Mouse (Mus musculus) hindbrain, embryonic 13.5 days (tissue): ENCODE results near the gene Cd55. TPM values are rescaled to one million over a fixed set of nuclear protein-coding genes. Genes with fewer than 3 reads are reported as not detected.
"Not testable (repeated sequence)": the region's sequence is repeated elsewhere in the genome, so short reads cannot be mapped to it uniquely, and the experiment has no call there.

Source experiments
- ATAC-seq: fragments of 200-750 bp; cut with Nextera tagmentation; 2 replicates; pipeline ENCODE4 v1.8.0; 2017; ENCODE audit warnings: moderate TSS enrichment; ENCODE audit not compliant: low FRiP score
- H3K27ac ChIP-seq: fragments of 300-500 bp; sonication (generic); 2 replicates; pipeline ENCODE4 v1.5.1; 2015; ENCODE audit warnings: inconsistent platforms, mild to moderate bottlenecking, moderate library complexity
- H3K27me3 ChIP-seq: fragments of 300-500 bp; sonication (generic); 2 replicates; pipeline ENCODE4 v1.6.1; 2015; ENCODE audit warnings: mild to moderate bottlenecking, inconsistent platforms
- H3K36me3 ChIP-seq: fragments of 300-500 bp; sonication (generic); 2 replicates; pipeline ENCODE4 v1.6.1; 2015; ENCODE audit warnings: mild to moderate bottlenecking, inconsistent platforms
- H3K4me1 ChIP-seq: fragments of 300-500 bp; sonication (generic); replicated peaks from 2 replicates; pipeline ENCODE4 v1.6.1; 2015; ENCODE audit warnings: inconsistent platforms
- H3K4me2 ChIP-seq: fragments of 300-500 bp; sonication (generic); 2 replicates; pipeline ENCODE4 v1.6.1; 2015; ENCODE audit warnings: inconsistent platforms, mild to moderate bottlenecking, moderate library complexity
- H3K4me3 ChIP-seq: fragments of 300-500 bp; sonication (generic); 2 replicates; pipeline ENCODE4 v1.5.1; 2015; ENCODE audit warnings: mild to moderate bottlenecking, inconsistent platforms
- H3K9ac ChIP-seq: fragments of 300-500 bp; sonication (generic); 2 replicates; pipeline ENCODE4 v1.6.1; 2015; ENCODE audit warnings: mild to moderate bottlenecking, inconsistent platforms
- H3K9me3 ChIP-seq: fragments of 300-500 bp; sonication (generic); 2 replicates; pipeline ENCODE4 v1.6.1; 2016; ENCODE audit warnings: inconsistent platforms
- WGBS: fragments of 180-500 bp; shearing (Covaris S2); methylation state at CpG from one replicate; pipeline ENCODE4 v1.1.7; 2015; 5-methylcytosine and 5-hydroxymethylcytosine counted together
- polyA plus RNA-seq: library from polyadenylated mRNA; unstranded; fragments of >200 nt; fragmentation: Nextera tagmentation; extraction: Ambion mirVana; gene quantifications from 2 replicates; pipeline ENCODE4 v1.2.1, GENCODE M21; 2015

The Cd55 gene
- polyA plus RNA-seq, 1 experiment from 2014 or later, result 7.1 TPM

- Histone ChIP-seq H3K36me3 (no peaks in the 10 kb centered on the region), H3K9ac (no peak overlapping the region), H3K4me1 (no peaks in the 10 kb centered on the region), H3K27me3 (no peaks in the 10 kb centered on the region), H3K9me3 (no peaks in the 10 kb centered on the region), H3K4me2 (no peak overlapping the region), H3K4me3 (no peak overlapping the region), H3K27ac (no peak overlapping the region)
- no peak for ATAC-seq
- WGBS, result 30% methylated on average over 1 of the region's 1 CpGs
Measured at GRCm38 (mm10) chr1:130474226-130474625, 11.7 kb upstream of the Cd55 start.

- H3K4me1 ChIP-seq, result no peaks in the 10 kb centered on the region
- no peak overlapping the region for H3K4me2 ChIP-seq
- ATAC-seq, result no peak
- 87% methylated on average over 4 of the region's 4 CpGs for WGBS
- H3K36me3 ChIP-seq, result no peaks in the 10 kb centered on the region
- no peak overlapping the region for H3K27ac ChIP-seq
- no peaks in the 10 kb centered on the region for H3K27me3 ChIP-seq
- no peaks in the 10 kb centered on the region for H3K9me3 ChIP-seq
- H3K9ac ChIP-seq, result no peak overlapping the region
- H3K4me3 ChIP-seq, result no peak overlapping the region
Measured at GRCm38 (mm10) chr1:130470074-130470473, 7.5 kb upstream of the Cd55 start.

GRCm38 (mm10) chr1:130467453-130467852 is 4.9 kb upstream of the Cd55 start:
- 80% methylated on average over 2 of the region's 2 CpGs for WGBS
- Histone ChIP-seq H3K27me3 (0 out of 2 replicates have a peak, but pooled peaks cover 2% of the 10 kb centered on the region), H3K4me1 (no peaks in the 10 kb centered on the region; the same call in 1 of the 2 replicates), H3K9ac (no peak overlapping the region), H3K36me3 (no peaks in the 10 kb centered on the region), H3K4me2 (no peak overlapping the region), H3K4me3 (no peak overlapping the region), H3K9me3 (no peaks in the 10 kb centered on the region), H3K27ac (no peak overlapping the region)
- no peak for ATAC-seq

- Histone ChIP-seq H3K36me3 (no peaks in the 10 kb centered on the region), H3K4me3 (no peak overlapping the region), H3K4me1 (no peaks in the 10 kb centered on the region; the same call in 1 of the 2 replicates), H3K9ac (no peak overlapping the region), H3K9me3 (no peaks in the 10 kb centered on the region), H3K4me2 (no peak overlapping the region), H3K27ac (no peak overlapping the region), H3K27me3 (0 out of 2 replicates have a peak, but pooled peaks cover 2% of the 10 kb centered on the region)
- ATAC-seq, result no peak
Measured at GRCm38 (mm10) chr1:130464173-130464572, 1.6 kb upstream of the Cd55 start.

GRCm38 (mm10) chr1:130462867-130463266 is 323 bp upstream of the Cd55 start:
- Histone ChIP-seq H3K27me3 (0 out of 2 replicates have a peak, but pooled peaks cover 2% of the 10 kb centered on the region), H3K36me3 (no peaks in the 10 kb centered on the region), H3K9ac (peak overlapping the region; percentile 83), H3K9me3 (no peaks in the 10 kb centered on the region), H3K4me2 (peak overlapping the region; percentile 75), H3K27ac (peak overlapping the region; percentile 83), H3K4me1 (no peaks in the 10 kb centered on the region; the same call in 1 of the 2 replicates), H3K4me3 (peak overlapping the region; percentile 75)
- 6% methylated on average over 4 of the region's 4 CpGs for WGBS
- peak; percentile 90 for ATAC-seq

- WGBS, result 90% methylated on average over 2 of the region's 2 CpGs
- Histone ChIP-seq H3K36me3 (no peaks in the 10 kb centered on the region), H3K4me2 (no peak overlapping the region), H3K4me3 (no peak overlapping the region), H3K9ac (no peak overlapping the region), H3K4me1 (no peaks in the 10 kb centered on the region), H3K27ac (no peak overlapping the region), H3K27me3 (no peaks in the 10 kb centered on the region), H3K9me3 (no peaks in the 10 kb centered on the region)
- ATAC-seq, result no peak
Measured at GRCm38 (mm10) chr1:130455111-130455510, 7.4 kb downstream of the Cd55 start.

GRCm38 (mm10) chr1:130442930-130443329 is 19.6 kb downstream of the Cd55 start:
- H3K4me2 ChIP-seq, H3K4me3 ChIP-seq, H3K27me3 ChIP-seq, H3K4me1 ChIP-seq, ATAC-seq, H3K36me3 ChIP-seq, H3K9me3 ChIP-seq, H3K27ac ChIP-seq, H3K9ac ChIP-seq: not testable (repeated sequence)
- 83% methylated on average over 1 of the region's 1 CpGs for WGBS

GRCm38 (mm10) chr1:130430920-130431319 is 31.6 kb downstream of the Cd55 start:
- no peaks in the 10 kb centered on the region for H3K36me3 ChIP-seq

GRCm38 (mm10) chr1:130428667-130429066 is 33.9 kb downstream of the Cd55 start:
- not testable (repeated sequence) for H3K4me2 ChIP-seq, H3K9ac ChIP-seq, H3K4me1 ChIP-seq, H3K9me3 ChIP-seq, H3K4me3 ChIP-seq, ATAC-seq, H3K27me3 ChIP-seq, H3K27ac ChIP-seq, H3K36me3 ChIP-seq

More at GRCm38 (mm10) chr1:130430920-130431319, 31.6 kb downstream of the Cd55 start:
- no peak for ATAC-seq
- 0 out of 2 replicates have a peak, but pooled peaks cover 3% of the 10 kb centered on the region for H3K9me3 ChIP-seq
- no peak overlapping the region for H3K4me2 ChIP-seq
- no peaks in the 10 kb centered on the region for H3K4me1 ChIP-seq
- H3K4me3 ChIP-seq, result no peak overlapping the region
- no peaks in the 10 kb centered on the region for H3K27me3 ChIP-seq
- no peak overlapping the region for H3K27ac ChIP-seq
- 80% methylated on average over 4 of the region's 4 CpGs for WGBS
- no peak overlapping the region for H3K9ac ChIP-seq

GRCm38 (mm10) chr1:130427175-130427853 is 35.2 kb downstream of the Cd55 start:
- H3K27me3 ChIP-seq, H3K4me3 ChIP-seq, H3K36me3 ChIP-seq, H3K27ac ChIP-seq, ATAC-seq, H3K9me3 ChIP-seq, H3K4me2 ChIP-seq, H3K9ac ChIP-seq, H3K4me1 ChIP-seq: not testable (repeated sequence)
- 77% methylated on average over 3 of the region's 3 CpGs for WGBS

GRCm38 (mm10) chr1:130422664-130423111 is 39.9 kb downstream of the Cd55 start, which contains the start of gene Cd55b:
Gene Cd55b, minus strand, starts transcription at chr1:130423009.
- ATAC-seq, result peak; percentile 57; the same call in 1 of the 2 replicates
- H3K27me3 ChIP-seq, result no peaks in the 10 kb centered on the region
- 62% methylated on average over 18 of the region's 18 CpGs for WGBS

GRCm38 (mm10) chr1:130422033-130422432 is 40.5 kb downstream of the Cd55 start:
- no CpG with 5 or more reads among the region's 6 CpGs for WGBS
- not testable (repeated sequence) for H3K27me3 ChIP-seq, H3K36me3 ChIP-seq, H3K27ac ChIP-seq, H3K4me3 ChIP-seq, H3K4me2 ChIP-seq, H3K4me1 ChIP-seq, H3K9ac ChIP-seq, ATAC-seq, H3K9me3 ChIP-seq

More at GRCm38 (mm10) chr1:130422664-130423111, 39.9 kb downstream of the Cd55 start, which contains the start of gene Cd55b:
- Histone ChIP-seq H3K4me3 (no peak within 1 kb of the TSS), H3K9me3 (no peaks in the 10 kb centered on the region), H3K36me3 (no peaks in the 10 kb centered on the region), H3K4me1 (0 out of 2 replicates have a peak, but pooled peaks cover 4% of the 10 kb centered on the region), H3K4me2 (no peak within 1 kb of the TSS), H3K9ac (no peak within 1 kb of the TSS), H3K27ac (no peak within 1 kb of the TSS)

- not testable (repeated sequence) for H3K9me3 ChIP-seq, H3K27ac ChIP-seq, H3K36me3 ChIP-seq, ATAC-seq, H3K4me2 ChIP-seq, H3K4me1 ChIP-seq, H3K4me3 ChIP-seq, H3K9ac ChIP-seq, H3K27me3 ChIP-seq
Measured at GRCm38 (mm10) chr1:130397109-130397508, 65.4 kb downstream of the Cd55 start.
